Mouse (Mus musculus) thymus, postnatal 25 days (tissue): ENCODE data around the gene Olfr63.
"Not testable (repeated sequence)": the region's sequence is repeated elsewhere in the genome, so short reads cannot be mapped to it uniquely, and the experiment has no call there.

Source experiments
- DNase-seq: peaks from one replicate; pipeline ENCODE4 v3.0.0; 2022

The Olfr63 gene

DNA sequence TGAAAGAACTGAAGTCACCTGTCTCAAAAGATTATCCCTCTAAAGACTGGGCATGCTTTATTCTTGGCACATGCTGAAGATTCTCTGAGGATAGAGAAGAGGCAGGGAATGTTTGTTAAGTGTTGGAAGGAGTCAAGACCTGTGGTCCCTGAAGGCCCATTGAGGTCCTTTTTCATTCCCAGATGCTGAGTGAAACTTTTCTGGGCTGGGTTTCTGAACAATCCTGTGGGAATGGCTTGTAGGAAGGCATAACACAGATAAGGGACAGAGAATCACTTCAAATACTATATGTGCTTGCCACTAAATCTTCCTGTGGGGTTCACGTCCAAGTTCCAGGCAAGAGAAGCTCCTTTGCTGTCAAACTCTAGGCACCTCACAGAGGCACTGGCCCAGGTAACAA lies at the start of gene Olfr63:
Olfr63 (plus strand) TSS at position 301 of the 400 bp plus-strand sequence.
- DNase-seq, result no peak

DNA sequence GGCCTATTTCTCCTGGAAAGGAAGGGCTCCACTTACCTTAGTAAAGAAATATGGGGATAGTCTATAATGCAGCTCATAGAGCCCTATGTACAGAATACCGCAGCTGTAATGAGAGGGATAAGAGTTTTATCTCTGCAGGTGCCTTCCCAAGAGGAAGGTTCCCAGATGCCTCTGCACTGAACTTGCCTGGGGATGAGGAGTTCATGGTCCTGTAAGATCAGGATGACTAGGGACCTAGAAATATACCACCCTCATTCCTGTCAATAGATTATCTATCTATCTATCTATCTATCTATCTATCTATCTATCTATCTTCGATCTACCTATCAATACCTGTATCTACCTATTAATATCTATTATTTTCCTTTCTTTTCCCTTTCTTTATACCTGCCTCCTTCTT lies 42.9 kb upstream of the Olfr63 start, which contains the start of gene Olfr1564:
Olfr1564 (minus strand) TSS at position 101 of the 400 bp plus-strand sequence.
- DNase-seq, result no peak

DNA sequence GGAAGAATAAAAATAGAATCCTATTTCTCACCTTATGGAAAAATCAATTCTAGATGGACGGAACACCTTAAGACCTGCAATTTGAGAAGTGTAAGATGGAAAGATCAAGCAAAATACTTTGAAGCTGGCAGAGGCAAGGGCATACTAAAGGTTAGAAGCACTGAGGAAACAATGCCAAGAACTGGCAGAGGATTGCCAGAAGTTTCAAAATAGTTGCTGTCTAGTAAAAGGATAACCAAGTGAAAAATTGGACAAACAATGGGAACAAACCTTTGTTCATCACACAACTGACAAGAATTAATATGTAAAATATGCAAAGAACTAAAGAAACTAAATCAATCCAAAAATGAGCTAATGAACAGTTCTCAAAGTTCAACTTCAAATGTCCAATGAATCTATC lies 27.8 kb upstream of the Olfr63 start:
- DNase-seq, result not testable (repeated sequence)

DNA sequence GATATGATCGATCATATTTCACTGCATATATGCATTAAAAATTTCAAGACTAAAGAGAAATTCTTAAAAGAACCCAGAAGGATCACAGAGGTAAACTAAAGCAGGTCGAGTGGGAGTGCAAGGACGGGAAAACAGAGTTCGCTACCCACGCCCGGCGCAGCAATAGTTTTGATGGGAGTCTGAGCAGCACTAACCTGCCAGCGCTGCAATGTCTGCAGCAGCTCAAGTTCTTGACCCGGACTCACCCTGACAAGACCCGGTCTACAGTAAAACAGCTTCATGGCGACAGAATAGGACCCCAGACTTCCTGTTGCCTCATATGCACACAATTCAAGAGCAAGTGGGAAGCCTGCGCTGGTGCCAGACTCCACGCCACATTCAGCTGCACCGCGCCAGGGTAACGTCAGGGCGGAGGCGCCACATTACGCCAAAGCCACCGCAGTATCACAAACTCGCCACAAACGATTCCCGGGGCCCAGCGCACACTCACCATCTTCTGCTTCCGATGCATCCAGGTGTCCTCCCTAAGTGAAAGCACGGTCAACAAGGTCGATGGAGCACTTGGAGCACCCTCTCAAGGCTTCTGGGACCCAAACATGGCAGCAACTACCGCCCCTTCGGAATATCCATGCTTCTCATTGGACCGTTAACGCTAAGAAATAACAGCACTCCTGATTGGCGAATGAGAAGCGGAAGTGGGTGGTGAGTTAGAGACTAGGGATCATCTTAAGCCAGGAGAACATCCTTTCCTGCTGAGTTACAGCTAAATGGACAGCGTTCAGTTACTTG lies 9.8 kb upstream of the Olfr63 start, which contains the start of gene Zfp955a:
Zfp955a (minus strand) TSS at position 616 of the 789 bp plus-strand sequence.
- DNase-seq, result not testable (repeated sequence)

DNA sequence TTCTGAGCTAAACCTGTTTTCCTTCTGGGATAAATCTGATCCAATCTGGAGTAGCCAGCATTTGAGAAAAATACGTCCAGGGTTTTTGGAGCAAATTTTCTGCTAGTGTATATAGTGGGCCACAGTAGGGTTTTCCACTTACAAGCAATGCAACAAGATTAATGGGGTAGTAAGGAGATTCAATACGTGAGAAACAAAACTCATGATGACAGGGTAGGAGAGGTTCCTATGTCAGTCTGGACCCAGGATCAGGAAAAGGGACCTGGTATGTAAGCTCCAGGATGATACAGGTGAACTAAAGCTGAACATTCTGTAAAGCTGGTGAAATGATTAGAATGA lies 9.2 kb upstream of the Olfr63 start:
- DNase-seq, result not testable (repeated sequence)

DNA sequence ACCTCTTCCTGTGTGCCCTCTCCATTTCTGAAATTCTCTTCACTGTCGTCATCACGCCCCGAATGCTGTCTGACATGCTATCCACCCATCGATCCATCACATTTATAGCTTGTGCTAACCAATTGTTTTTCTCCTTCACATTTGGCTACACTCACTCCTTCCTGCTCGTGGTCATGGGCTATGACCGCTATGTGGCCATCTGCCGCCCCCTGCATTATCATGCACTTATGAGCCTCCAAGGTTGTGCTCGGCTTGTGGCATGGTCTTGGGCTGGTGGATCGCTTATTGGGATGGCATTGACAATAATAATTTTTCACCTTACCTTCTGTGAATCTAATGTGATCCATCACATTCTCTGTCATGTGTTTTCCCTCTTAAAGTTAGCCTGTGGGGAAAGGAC lies 4.4 kb downstream of the Olfr63 start:
- no peak for DNase-seq

DNA sequence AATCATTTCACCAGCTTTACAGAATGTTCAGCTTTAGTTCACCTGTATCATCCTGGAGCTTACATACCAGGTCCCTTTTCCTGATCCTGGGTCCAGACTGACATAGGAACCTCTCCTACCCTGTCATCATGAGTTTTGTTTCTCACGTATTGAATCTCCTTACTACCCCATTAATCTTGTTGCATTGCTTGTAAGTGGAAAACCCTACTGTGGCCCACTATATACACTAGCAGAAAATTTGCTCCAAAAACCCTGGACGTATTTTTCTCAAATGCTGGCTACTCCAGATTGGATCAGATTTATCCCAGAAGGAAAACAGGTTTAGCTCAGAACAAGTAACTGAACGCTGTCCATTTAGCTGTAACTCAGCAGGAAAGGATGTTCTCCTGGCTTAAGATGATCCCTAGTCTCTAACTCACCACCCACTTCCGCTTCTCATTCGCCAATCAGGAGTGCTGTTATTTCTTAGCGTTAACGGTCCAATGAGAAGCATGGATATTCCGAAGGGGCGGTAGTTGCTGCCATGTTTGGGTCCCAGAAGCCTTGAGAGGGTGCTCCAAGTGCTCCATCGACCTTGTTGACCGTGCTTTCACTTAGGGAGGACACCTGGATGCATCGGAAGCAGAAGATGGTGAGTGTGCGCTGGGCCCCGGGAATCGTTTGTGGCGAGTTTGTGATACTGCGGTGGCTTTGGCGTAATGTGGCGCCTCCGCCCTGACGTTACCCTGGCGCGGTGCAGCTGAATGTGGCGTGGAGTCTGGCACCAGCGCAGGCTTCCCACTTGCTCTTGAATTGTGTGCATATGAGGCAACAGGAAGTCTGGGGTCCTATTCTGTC lies 24.8 kb downstream of the Olfr63 start, which contains the start of gene Zfp955b:
Zfp955b (plus strand) TSS at position 506 of the 837 bp plus-strand sequence.
- DNase-seq, result not testable (repeated sequence)

DNA sequence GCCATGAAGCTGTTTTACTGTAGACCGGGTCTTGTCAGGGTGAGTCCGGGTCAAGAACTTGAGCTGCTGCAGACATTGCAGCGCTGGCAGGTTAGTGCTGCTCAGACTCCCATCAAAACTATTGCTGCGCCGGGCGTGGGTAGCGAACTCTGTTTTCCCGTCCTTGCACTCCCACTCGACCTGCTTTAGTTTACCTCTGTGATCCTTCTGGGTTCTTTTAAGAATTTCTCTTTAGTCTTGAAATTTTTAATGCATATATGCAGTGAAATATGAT lies 25.3 kb downstream of the Olfr63 start:
- DNase-seq, result not testable (repeated sequence)
